Mouse (Mus musculus) embryonic facial prominence, embryonic 13.5 days (tissue): ENCODE measurements at regions not wholly inside any gene's neighbourhood (a gene's known extent, or its start where the extent isn't known, plus 50 kb on each side); places are given as distances from the start of the nearest gene placed in this dataset.

Experiments used
- ATAC-seq: fragments of 200-750 bp; cut with Nextera tagmentation; 2 replicates; pipeline ENCODE4 v1.8.0; 2017; ENCODE audit warnings: low read depth; ENCODE audit not compliant: insufficient number of reproducible peaks, insufficient read depth, low FRiP score, low TSS enrichment
- H3K27ac ChIP-seq: fragments of 300-500 bp; sonication (generic); 2 replicates; pipeline ENCODE4 v1.5.1; 2015; ENCODE audit warnings: moderate library complexity, mild to moderate bottlenecking, inconsistent platforms
- H3K27me3 ChIP-seq: fragments of 300-500 bp; sonication (generic); 2 replicates; pipeline ENCODE4 v1.6.1; 2015; ENCODE audit warnings: mild to moderate bottlenecking, inconsistent platforms
- H3K36me3 ChIP-seq: fragments of 300-500 bp; sonication (generic); 2 replicates; pipeline ENCODE4 v1.6.1; 2015; ENCODE audit warnings: mild to moderate bottlenecking, inconsistent platforms
- H3K4me1 ChIP-seq: fragments of 300-500 bp; sonication (generic); 2 replicates; pipeline ENCODE4 v1.6.1; 2015; ENCODE audit warnings: inconsistent platforms
- H3K4me2 ChIP-seq: fragments of 300-500 bp; sonication (generic); 2 replicates; pipeline ENCODE4 v1.6.1; 2015; ENCODE audit warnings: moderate library complexity, mild to moderate bottlenecking, inconsistent platforms
- H3K4me3 ChIP-seq: fragments of 300-500 bp; sonication (generic); 2 replicates; pipeline ENCODE4 v1.5.1; 2015; ENCODE audit warnings: mild to moderate bottlenecking, inconsistent platforms
- H3K9ac ChIP-seq: fragments of 300-500 bp; sonication (generic); 2 replicates; pipeline ENCODE4 v1.6.1; 2015; ENCODE audit warnings: mild to moderate bottlenecking, inconsistent platforms
- H3K9me3 ChIP-seq: fragments of 300-500 bp; sonication (generic); 2 replicates; pipeline ENCODE4 v1.6.1; 2016; ENCODE audit warnings: inconsistent platforms
- WGBS: fragments of 180-500 bp; shearing (Covaris S2); methylation state at CpG from one replicate; pipeline ENCODE4 v1.1.7; 2015; ENCODE audit warnings: mixed read lengths; 5-methylcytosine and 5-hydroxymethylcytosine counted together

- Histone ChIP-seq H3K27me3 (peaks cover 14% of the 10 kb centered on the region; the same call in 1 of the 2 replicates), H3K36me3 (no peaks in the 10 kb centered on the region), H3K27ac (no peak overlapping the region), H3K9me3 (no peaks in the 10 kb centered on the region), H3K9ac (no peak overlapping the region), H3K4me1 (no peaks in the 10 kb centered on the region), H3K4me2 (no peak overlapping the region), H3K4me3 (no peak overlapping the region)
- no peak for ATAC-seq
- WGBS: 57% methylated on average over 7 of the region's 7 CpGs
Measured at GRCm38 (mm10) chr4:45703997-45704396, 94.8 kb upstream of the Aldh1b1 start.

DNA sequence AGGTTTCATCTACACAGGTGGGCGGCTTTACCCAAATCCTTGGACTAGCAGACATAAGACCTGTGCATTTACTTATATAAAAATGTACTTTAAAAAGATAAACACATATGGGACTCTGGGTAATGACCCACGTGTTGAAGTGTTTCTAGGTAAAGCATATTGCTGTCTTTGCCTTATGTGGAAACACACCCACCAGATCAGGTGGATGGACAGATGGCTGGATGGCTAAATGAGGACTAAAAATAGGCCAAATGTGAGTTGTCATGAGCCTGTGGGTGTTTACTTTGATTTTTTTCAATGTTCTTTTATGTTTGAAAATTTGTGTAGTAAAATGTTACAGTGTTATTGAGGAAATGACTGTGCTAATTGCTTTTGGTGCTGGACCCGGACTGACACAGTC lies 99.2 kb upstream of the Aldh1b1 start:
- 74% methylated on average over 3 of the region's 3 CpGs for WGBS
- no peak for ATAC-seq
- Histone ChIP-seq H3K9me3 (no peaks in the 10 kb centered on the region), H3K4me2 (no peak overlapping the region), H3K4me3 (no peak overlapping the region), H3K27ac (no peak overlapping the region), H3K4me1 (no peaks in the 10 kb centered on the region), H3K9ac (no peak overlapping the region), H3K36me3 (no peaks in the 10 kb centered on the region), H3K27me3 (peaks cover 15% of the 10 kb centered on the region; the same call in 1 of the 2 replicates)

DNA sequence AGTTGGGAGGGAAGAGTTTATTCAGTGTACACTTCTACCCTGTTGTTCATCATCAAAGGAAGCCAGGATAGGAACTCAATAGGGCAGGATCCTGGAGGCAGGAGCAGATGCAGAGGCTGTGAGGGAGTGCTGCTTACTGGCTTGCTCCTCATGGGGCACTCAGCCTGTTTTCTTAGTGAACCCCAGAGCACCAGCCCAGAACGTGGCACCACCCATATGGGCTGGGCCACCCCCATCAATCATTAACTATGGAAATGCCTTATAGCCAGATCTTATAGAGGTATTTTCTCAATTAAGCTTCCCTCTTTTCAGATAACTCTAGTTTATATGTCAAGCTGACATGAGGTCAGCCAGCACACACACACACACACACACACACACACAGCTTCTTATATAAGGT lies 103.6 kb upstream of the Aldh1b1 start:
- H3K4me1 ChIP-seq: no peaks in the 10 kb centered on the region
- H3K27ac ChIP-seq: no peak overlapping the region
- no peaks in the 10 kb centered on the region for H3K36me3 ChIP-seq
- H3K4me3 ChIP-seq: no peak overlapping the region
- WGBS: 41% methylated on average over 1 of the region's 1 CpGs
- H3K4me2 ChIP-seq: no peak overlapping the region
- H3K9me3 ChIP-seq: no peaks in the 10 kb centered on the region
- no peak overlapping the region for H3K9ac ChIP-seq
- peaks cover 8% of the 10 kb centered on the region; the same call in 1 of the 2 replicates for H3K27me3 ChIP-seq
- ATAC-seq: no peak

DNA sequence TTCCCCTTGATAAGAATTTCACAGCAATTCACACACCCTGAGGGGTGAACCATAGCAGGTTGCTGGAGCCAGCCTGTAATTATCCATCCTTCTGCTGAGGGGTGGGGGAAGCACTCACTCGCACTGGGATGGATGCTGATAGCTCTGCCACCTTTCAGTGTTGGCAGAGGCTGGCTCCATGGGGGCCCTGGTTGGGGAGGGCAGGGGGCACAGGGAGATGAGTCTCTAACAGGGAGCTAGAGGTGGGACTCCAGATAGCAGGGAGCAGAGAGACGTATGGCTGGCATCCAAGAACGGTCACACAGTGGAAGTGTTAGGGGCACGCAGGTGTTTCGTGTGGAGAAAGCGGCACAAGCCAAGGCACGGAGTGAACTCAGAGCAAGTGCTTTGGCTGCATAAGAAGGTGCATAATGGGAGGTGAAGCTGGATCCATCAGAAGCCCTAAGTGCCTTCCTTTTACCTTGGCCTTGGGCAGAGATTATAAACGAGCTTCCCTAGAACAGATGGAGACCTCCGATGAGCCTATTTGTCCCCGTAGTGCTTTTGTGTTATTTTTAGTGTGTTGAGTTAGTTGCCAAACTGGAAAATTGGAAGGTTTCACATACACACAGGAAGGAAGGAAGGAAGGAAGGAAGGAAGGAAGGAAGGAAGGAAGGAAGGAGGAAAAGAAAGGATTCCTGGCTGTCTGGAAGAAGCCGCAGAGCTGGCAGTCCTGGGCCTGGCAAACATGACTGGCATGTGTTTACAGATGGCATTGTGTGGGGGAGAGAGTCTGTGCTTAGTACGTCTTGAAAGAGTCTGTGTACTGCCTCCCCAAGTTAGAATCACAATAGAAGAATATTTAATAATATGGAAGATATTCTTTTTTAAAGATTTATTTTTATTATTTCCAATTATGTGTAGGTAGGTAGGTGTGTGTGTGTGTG lies 108.6 kb upstream of the Aldh1b1 start:
- WGBS: 52% methylated on average over 12 of the region's 12 CpGs
- H3K4me1 ChIP-seq: no peaks in the 10 kb centered on the region
- ATAC-seq: no peak
- no peak overlapping the region for H3K4me2 ChIP-seq
- no peaks in the 10 kb centered on the region for H3K36me3 ChIP-seq
- no peak overlapping the region for H3K27ac ChIP-seq
- peaks cover 16% of the 10 kb centered on the region for H3K27me3 ChIP-seq
- no peak overlapping the region for H3K4me3 ChIP-seq
- H3K9me3 ChIP-seq: no peaks in the 10 kb centered on the region
- H3K9ac ChIP-seq: no peak overlapping the region

DNA sequence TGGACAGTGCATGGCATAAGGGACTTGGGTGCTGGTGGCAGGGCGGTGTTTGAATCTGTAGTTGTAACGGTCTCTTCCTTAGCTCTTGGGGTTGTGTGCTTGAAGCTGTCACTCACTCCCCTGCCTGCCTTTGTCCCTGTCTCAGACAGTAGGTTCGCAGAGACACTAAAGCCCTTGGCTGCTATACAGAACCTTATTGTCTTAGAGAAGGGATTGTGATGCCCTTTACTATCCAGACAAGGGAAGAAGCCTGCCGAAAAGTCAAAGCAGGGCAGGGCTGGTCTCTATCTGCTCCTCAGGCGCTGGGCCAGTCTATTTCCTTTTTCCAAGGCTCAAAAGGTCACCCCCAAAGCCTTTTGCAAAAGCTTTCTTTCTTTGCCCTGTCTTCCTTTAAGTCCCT lies 109.2 kb upstream of the Aldh1b1 start:
- no peak overlapping the region for H3K27ac ChIP-seq
- peaks cover 16% of the 10 kb centered on the region for H3K27me3 ChIP-seq
- no peaks in the 10 kb centered on the region for H3K36me3 ChIP-seq
- no peak for ATAC-seq
- no peak overlapping the region for H3K9ac ChIP-seq
- WGBS: 8% methylated on average over 5 of the region's 5 CpGs
- H3K4me3 ChIP-seq: no peak overlapping the region
- no peak overlapping the region for H3K4me2 ChIP-seq
- no peaks in the 10 kb centered on the region for H3K4me1 ChIP-seq
- no peaks in the 10 kb centered on the region for H3K9me3 ChIP-seq

DNA sequence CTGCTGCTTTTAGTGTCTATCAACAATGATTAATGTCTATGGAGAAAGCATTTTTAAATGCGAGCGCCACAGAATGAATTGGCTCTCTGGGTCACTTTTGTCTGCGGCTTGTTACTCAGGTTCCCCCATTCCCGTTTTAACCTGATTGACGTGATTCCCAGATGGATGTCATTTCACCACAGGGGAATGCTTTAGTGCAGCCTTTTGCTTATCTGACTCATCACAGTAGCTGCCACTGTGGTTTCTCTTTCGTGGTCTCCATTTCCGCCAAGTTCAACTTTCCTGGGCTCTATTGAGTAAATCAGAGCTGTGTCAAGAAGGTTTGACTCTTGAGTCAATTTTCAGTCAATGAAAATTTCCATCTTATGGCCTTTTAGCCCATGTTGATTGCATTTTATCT lies 110.6 kb upstream of the Aldh1b1 start:
- Histone ChIP-seq H3K4me1 (no peaks in the 10 kb centered on the region), H3K4me2 (no peak overlapping the region), H3K27me3 (peaks cover 16% of the 10 kb centered on the region), H3K36me3 (no peaks in the 10 kb centered on the region), H3K4me3 (no peak overlapping the region), H3K9me3 (no peaks in the 10 kb centered on the region), H3K27ac (no peak overlapping the region), H3K9ac (no peak overlapping the region)
- 68% methylated on average over 7 of the region's 7 CpGs for WGBS
- no peak for ATAC-seq

GRCm38 (mm10) chr4:45685031-45685430 lies 113.8 kb upstream of the Aldh1b1 start:
- 87% methylated on average over 3 of the region's 3 CpGs for WGBS
- Histone ChIP-seq H3K9ac (no peak overlapping the region), H3K4me2 (no peak overlapping the region), H3K36me3 (no peaks in the 10 kb centered on the region), H3K4me3 (no peak overlapping the region), H3K27ac (no peak overlapping the region), H3K9me3 (no peaks in the 10 kb centered on the region), H3K27me3 (peaks cover 11% of the 10 kb centered on the region), H3K4me1 (no peaks in the 10 kb centered on the region)
- ATAC-seq: no peak

DNA sequence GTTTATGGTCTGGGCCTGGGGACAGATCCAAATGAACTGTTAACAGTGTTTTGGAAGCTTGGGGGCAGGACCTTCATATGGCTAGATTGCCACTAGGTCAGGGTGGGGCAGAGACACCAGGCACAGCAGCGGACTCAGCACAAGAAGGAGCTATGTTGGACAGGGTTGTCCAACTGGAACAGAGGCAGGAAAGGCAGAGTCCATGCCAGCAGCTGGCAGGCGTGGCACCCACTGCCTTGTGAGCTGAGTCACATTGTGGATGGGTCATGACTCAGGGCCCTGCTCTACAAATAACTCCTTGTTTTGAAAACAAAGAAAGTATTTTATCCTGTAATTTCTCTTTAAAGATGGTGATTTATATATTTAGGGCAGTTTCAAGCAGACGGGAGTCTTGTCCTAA lies 115.6 kb upstream of the Aldh1b1 start:
- no peaks in the 10 kb centered on the region for H3K27me3 ChIP-seq
- 78% methylated on average over 3 of the region's 3 CpGs for WGBS
- H3K9ac ChIP-seq: no peak overlapping the region
- H3K36me3 ChIP-seq: no peaks in the 10 kb centered on the region
- ATAC-seq: no peak
- no peaks in the 10 kb centered on the region for H3K9me3 ChIP-seq
- no peaks in the 10 kb centered on the region for H3K4me1 ChIP-seq
- H3K4me2 ChIP-seq: no peak overlapping the region
- no peak overlapping the region for H3K4me3 ChIP-seq
- H3K27ac ChIP-seq: no peak overlapping the region

DNA sequence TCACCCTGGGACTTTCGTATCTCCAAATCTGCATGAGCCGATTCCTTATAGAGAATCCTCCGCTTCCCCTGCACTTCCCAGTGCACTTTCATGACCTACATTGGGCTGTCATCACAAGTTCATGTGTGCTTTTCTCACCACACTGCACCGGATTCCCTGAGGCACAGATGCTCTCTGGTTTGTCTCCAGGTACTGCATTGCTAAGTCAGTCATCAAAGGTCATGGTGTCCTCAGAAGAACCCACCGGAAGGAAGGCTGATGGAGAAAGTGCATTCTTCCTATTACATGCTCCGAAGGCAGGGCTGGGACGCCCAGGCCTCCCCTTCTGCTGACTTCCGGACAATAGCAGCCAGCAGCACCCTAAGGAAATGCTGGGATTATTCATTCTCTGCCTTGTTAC lies 116.1 kb upstream of the Aldh1b1 start:
- Histone ChIP-seq H3K9ac (no peak overlapping the region), H3K27ac (no peak overlapping the region), H3K9me3 (no peaks in the 10 kb centered on the region), H3K4me2 (no peak overlapping the region), H3K27me3 (no peaks in the 10 kb centered on the region), H3K4me1 (no peaks in the 10 kb centered on the region), H3K36me3 (no peaks in the 10 kb centered on the region), H3K4me3 (no peak overlapping the region)
- no peak for ATAC-seq
- WGBS: 87% methylated on average over 8 of the region's 8 CpGs

GRCm38 (mm10) chr4:45676137-45676536 lies 122.7 kb upstream of the Aldh1b1 start:
- ATAC-seq: no peak

GRCm38 (mm10) chr4:45674291-45674690 lies 124.5 kb upstream of the Aldh1b1 start:
- Histone ChIP-seq H3K36me3 (no peaks in the 10 kb centered on the region), H3K27me3 (peaks cover 15% of the 10 kb centered on the region; the same call in 1 of the 2 replicates), H3K27ac (no peak overlapping the region), H3K4me1 (peaks cover 5% of the 10 kb centered on the region; the same call in 1 of the 2 replicates), H3K9me3 (no peaks in the 10 kb centered on the region), H3K9ac (no peak overlapping the region), H3K4me3 (no peak overlapping the region), H3K4me2 (no peak overlapping the region)
- 82% methylated on average over 10 of the region's 10 CpGs for WGBS
- ATAC-seq: no peak

More at GRCm38 (mm10) chr4:45676137-45676536, 122.7 kb upstream of the Aldh1b1 start:
- H3K4me2 ChIP-seq: no peak overlapping the region
- no peaks in the 10 kb centered on the region for H3K36me3 ChIP-seq
- H3K27me3 ChIP-seq: peaks cover 15% of the 10 kb centered on the region; the same call in 1 of the 2 replicates
- 73% methylated on average over 6 of the region's 6 CpGs for WGBS
- H3K9me3 ChIP-seq: no peaks in the 10 kb centered on the region
- no peak overlapping the region for H3K9ac ChIP-seq
- H3K27ac ChIP-seq: no peak overlapping the region
- H3K4me1 ChIP-seq: peaks cover 5% of the 10 kb centered on the region; the same call in 1 of the 2 replicates
- no peak overlapping the region for H3K4me3 ChIP-seq
